Mouse (Mus musculus) neural tube, embryonic 10.5 days (tissue): ENCODE results near the gene Ppp1r15a.
"Not testable (repeated sequence)": the region's sequence is repeated elsewhere in the genome, so short reads cannot be mapped to it uniquely, and the experiment has no call there.

Experiments used
- DNase-seq: peaks from one replicate; pipeline ENCODE4 v3.0.0-alpha.2; 2017; ENCODE audit warnings: low spot score; ENCODE audit errors: extremely low spot score

Gene Ppp1r15a

DNA sequence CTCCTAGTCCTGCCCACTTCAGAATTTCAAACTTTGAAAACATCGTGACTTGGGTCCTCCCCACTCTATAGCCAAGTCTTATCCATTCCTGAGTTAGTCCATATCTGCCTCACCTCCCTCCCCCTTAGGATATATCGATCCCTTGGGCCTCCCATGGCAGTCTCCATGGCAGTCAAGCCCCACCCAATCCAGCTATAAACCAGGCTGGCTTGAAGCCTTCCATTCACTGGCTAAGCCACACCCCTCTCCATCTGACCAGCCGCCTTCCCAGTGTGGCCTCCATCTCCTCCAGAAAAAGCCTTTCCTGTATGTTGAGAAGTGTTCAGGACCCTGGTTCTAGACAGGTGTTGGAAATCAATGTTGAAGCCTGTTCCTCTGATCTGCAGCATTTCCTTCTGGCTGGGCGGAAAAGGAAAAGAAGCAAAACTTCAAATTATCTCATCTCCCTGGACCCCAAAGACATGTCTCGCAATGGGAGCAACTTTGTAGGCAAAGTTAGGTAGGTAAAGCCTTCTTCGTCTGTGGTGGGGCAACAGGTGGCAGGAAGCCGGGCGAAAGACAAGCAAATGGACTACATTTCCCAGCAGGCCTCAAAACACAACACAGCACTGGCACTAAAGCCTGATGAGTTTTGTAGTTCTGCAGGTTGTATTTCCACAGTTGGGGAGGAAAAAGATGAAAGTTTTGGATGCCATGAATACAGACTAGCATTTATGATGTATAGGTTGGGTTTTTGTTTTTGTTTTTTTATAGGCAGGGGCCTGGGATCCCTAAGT lies 6.5 kb downstream of the Ppp1r15a start:
- no peak for DNase-seq

DNA sequence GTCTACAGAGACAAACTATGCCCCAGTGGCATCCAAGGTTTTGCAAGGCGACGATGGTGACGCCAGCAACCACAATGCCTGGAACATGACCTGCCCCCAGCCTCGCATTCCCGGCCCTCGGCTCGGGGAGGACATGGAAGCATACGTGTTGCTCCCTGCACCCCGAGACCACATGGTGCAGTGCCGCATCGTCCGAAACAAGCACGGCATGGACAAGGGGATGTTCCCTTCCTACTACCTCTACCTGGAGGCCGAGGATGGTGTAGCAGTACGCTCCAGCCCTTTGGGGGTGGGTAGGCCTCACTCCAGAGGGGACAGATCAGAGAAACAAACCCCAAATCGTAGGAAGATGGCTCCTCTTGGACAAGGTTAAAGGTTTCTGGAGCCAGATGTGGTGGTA lies 7.5 kb downstream of the Ppp1r15a start:
- no peak for DNase-seq

DNA sequence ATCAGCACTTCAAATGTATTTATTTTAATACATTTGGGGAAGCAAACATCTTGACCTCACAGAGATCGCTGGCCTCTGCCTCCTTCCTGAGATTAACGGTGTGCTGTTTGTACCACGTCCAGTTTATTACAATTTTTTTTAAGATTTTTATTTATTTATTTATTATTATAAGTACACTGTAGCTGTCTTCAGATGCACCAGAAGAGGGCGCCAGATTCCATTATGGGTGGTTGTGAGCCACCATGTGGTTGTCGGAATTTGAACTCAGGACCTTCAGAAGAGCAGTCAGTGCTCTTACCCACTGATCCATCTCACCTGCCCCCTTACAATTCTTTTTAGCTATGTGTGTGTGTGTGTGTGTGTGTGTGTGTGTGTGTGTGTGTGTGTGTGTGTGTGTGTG lies 9.2 kb downstream of the Ppp1r15a start:
- not testable (repeated sequence) for DNase-seq

DNA sequence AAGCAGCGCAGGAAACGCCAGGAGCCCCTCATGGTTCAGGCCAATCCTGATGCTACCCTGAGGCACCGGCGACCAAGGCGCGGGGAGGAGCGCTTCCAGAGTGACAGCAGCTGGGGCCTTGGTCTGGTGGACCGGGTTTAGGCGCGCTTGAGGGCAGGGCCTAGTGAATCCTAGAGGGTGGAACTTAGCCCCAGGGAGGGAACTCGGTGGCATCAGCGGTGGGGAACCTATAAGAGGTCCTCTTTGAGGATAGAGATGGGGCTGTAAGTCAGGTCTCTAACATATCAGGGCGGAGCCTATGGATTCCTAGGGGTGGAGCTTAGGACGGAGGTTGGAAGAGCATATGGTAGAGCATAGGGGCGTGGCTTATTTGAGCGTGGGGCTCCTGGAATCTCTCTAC lies 10.6 kb downstream of the Ppp1r15a start:
- DNase-seq: peak; percentile 38

DNA sequence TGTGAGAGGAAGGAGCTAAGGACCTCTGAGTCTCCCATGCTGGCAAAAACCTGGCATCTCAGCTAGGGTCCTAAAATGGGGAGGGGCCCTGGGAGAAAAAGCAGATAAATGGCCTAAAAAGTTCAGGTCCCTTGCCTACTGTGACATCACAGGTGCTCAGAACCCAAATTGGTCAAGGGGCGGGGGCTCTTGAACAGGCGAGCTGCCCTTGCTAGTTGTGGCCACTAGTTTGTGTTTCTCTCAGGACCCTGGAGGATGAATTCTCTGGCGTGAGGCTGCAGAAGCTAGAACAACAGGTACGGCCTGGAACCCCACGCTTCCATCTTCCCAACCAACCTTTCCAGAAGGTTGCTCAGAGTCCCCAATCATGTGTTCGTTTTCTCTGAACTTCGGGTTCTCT lies 11.7 kb downstream of the Ppp1r15a start:
- no peak for DNase-seq

DNA sequence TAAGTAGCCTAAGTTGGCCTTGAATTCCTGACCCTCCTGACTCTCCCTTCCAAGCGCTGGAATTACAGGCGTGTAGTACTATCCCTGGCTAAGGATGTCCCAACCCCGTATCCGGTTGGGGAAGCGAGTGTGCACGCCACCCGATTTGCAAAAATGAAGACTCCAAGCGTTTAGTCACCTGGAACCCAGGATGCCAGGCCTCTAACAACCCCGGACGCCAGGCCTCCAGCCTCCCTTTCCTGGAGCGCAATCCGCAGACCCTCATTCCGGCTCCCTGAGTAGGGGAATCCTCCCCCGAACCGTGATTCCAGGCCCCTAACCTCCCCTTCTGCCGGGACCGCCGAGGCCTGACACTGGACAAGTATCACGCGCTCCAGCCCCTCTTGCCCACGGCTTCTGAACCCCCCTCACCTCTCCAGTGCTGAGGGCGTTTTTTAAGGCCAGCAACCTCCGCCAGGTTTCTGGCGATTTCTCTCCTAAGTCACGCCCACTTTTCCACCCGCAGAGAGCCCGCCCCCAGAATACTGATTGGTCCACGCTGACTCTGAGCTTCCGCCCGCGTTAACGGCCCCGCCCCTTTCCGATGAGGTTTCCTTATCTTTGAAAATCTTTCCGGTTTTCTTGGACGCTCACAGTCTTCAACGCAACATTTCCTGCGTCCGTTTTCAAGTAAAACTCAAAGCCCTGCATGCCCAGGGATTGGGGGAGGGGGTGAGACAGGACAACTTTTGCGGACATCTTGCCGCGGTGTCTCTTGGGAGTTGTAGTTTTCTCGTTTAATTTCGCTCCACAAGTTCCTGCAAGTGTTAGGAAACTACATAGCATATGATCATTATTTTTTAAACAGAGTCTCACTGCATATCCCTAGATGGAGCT lies 15.9 kb downstream of the Ppp1r15a start, which contains the start of gene Nucb1:
Gene Nucb1, minus strand, starts transcription at position 495 of the 876 bp plus-strand sequence.
- peak; percentile 92 for DNase-seq

DNA sequence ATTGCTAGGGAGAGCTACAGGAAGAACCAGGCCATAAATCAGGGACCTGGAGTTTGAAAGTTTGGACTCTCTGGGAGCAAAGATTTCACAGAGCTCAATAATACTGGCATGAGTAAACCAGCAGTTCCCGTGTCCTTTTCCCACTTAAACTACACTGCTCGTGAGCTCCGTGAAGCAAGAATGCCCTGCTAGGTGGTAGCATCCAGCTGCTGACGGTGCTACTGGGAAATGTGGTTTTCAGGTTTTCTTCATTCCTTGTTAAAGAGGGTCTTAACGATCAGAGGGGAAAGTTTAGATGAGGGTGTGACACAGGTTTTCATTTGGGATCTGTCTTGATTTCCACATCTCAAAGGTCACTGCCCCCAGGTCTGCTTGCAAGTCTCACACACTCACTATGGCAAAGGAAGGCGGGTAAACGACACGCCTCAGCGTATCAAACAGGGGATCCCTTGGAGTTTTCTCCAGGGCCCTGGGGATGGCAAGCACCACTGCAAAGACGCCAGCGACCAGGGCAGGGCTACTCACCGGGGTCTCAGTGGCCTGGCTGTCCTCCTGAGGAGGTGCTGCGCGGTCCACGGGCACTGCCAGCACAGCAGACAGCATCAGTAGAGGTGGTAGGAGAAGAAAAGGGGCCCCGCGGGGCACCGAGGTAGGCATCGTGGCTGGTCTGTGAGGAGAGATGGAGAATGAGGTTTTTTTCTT lies 16.7 kb downstream of the Ppp1r15a start:
- DNase-seq: no peak

DNA sequence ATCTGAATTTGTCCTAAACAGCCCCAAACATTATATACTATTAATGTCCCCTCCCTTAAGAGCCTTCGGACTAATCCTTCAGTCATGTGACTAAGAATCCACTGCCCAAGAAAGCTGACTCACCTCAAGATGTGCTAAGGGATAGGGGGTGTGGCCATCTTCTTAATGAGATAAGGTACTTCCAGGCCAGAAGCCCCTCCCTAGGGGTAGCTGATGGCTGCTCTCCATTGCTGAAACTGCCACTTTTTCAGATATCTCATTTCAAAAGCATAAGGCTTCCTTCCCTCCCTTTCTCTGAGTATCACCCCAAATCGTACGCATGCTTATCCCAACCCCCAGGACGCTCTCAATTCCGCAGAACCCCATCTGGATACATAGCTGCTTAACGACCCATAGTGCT lies 17.5 kb downstream of the Ppp1r15a start:
- DNase-seq: no peak

DNA sequence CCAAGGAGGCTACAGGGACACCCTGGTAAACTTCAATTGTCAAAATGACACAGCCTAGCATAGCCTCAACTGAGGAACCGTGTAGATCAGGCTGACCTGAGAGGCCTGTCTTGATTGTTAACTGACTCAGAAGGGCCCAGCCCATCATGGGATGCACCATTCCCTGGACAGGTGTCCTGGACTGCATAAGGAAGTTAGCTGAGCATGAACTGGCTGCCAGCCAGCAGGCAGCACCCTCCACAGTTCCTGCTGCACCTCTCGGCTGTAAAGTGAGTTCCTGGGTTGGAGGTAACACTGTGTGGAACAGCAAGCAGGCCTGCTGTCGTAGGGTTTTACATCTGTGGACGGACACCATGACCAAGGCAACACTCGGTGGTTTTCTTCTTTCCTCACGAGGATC lies 18.5 kb downstream of the Ppp1r15a start:
- DNase-seq: no peak

DNA sequence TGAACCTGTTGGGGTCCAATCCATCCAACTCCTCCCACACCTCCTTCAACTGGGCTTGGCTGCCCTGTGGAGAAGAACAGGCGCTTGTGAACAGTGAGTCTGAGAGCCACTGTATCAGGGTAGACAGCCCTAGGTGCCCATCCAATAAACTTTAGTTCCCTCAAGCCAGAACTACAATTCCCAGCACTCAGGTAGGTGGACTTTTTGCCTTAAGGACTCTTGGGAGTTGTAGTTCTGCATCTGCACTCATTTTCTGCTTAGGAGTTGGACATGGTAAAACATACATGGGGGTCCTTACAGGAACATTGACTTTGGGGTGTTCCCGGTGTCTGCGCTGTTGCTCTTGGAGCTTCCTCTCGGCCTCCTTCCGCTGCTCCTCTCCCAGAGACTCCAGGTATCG lies 27.6 kb downstream of the Ppp1r15a start:
- DNase-seq: no peak

DNA sequence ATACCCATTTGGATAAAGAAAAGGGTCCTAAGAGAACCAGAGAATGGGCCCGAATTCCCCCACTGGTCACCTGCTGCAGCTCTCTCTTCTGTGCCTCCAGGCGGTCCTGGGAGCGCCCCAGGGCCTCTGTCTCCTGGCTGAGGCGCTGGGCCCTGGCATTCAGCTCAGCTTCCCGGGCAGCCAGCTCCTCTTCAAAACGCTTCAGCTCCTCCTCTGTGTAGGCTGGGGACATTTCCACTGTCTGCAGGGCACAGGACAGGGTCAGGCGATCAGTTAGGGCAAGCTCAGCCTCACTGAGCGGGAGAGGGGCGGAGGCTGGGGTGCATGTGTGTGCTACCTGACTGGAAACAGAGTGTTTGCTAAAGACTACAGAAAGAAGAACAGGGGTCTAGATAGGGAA lies 31.5 kb downstream of the Ppp1r15a start:
- DNase-seq: no peak

DNA sequence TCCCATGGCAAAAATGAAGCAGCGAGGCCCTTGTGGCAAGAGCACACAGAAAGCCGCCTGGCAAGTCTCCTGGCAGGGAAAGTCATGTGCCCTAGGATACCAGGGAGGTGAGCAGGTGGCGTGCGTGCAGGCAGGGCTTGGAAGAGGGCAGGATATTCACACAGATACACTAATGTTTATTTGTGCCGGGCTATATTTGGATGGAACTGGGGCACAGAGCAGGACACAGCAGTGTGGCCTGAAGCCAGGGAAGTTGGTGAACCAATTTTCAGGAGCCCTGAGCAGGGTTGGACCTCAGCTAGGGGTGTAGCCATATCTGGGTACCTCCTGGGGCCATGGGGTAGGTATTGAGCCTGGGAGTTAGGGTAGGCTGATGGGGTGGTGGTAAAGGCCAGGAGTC lies 33.1 kb downstream of the Ppp1r15a start:
- DNase-seq: no peak

DNA sequence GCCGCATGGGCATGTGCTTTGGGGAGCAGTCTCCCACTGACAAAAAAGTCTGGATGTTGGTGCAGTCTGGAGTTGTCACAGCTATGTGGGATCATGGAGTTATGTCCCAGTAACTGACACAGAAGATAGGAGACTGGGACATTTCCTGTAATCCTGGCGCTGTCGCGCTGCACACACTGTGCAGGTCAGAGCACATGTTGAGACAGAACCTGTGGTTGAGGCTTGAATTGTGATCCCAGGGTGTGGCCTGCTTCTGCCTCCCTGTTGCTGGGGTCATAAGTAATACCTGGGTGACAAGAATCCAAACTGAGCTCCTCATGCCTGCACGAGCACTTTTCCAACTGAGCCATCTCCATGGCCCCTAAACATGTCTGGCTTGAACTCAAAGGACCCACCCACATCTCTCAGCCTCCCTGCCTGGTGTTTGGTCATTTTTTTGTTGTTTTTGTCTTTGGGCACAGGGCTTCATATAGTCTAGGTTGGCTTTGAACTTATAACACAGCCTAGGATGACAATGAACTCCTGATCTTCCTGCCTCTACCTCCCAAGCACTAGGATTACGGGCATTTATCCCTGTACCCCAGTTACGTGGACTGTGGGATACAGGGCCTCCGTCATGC lies 33.7 kb downstream of the Ppp1r15a start:
- no peak for DNase-seq

DNA sequence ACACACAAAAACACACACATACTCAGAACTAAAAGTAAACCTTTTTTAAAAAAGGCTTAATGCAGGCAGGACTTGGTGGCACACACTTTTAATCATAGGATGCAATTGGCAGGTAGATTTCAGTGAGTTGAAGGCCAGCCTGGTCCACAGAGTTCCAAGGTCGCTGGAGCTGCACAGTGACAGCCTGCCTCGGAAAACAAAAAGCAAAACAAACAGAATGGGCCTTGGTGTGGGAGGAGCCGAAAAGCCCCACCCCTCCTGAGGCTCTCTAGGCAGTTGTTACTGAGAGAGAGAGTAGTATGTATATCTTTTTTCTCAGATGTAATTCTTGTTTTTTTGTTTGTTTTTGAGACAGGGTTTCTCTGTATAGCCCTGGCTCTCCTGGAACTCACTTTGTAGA lies 34.8 kb downstream of the Ppp1r15a start:
- DNase-seq: no peak

DNA sequence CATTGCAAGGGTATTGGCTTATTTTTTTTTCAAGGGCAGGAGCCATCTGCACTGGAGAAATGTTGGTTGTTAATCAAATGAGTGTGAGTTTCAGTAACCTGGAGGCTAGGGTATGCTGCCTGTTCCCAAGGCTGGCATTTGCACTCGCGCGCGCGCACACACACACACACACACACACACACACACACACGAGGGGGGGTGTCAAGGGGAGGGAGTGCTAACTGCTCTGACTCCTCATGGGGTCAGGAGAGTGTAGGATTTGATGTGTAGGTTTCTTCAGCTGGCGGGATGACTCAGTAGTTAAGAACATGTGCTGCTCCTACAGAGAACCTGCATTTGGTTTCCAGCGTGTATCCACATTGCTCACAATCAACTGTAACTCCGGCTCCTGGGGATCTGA lies 35.2 kb downstream of the Ppp1r15a start:
- DNase-seq: peak; percentile 51

DNA sequence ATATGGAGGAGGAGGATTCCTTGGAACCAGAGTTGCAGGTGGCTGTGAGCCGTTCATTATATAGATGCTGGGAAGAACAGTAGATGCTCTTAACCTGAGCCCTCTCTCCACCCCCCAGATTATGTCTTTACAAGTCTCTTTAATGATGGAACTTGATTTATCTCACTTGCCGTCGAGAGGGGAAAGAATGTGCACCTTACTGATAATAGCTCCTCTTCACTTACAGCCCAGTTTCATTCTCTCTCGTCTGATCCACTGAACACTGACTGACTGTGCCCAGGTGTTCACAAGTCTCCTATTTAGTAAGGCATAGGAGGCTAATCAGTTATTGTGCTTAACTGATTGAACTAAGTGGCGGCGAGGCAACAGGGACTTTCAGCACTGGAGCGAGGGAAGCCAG lies 36.5 kb downstream of the Ppp1r15a start:
- DNase-seq: no peak

DNA sequence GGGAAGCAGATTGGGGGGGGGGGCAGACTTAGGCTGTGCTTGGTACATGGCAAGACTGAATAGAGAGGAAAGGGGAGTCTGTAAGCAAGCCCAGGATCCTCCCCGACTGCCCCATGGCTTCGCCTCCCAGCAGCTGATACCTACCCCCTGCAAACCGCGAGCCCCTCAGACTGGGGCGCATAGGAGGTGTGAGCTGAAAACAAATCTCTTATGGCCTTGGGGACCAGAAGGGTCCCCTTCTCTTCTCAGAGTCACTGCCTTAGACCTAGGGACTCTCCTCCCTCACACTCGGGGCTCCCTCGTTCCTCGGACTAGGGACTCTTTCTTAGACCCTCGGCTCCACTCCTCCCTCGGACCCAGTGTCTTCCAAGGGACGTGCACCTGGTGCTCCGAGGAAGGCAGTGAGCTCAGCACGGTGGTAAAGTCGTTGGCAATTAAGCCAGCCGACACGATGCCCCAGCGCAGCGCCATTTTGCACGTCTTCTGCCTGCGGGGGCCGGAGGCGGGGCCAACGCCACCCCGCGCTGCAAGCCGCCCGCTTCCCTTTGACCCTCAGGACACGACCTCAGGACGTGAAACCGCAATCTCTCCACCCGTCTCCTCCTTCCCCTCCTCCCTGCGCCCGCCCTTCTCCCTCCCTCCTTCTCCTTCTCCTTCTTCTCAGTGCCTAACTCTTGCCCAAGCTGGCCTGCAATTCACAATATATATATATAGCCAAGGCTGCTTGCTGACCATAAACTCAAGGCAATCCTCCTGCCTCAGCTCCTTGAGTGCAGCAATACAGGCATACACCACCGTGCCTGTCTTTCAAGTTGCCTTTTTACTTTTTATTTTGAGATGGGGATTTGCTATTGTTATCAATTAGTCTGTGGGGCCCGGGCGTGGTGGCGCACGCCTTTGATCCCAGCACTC lies 37.5 kb downstream of the Ppp1r15a start, which contains the start of gene Dhdh:
Gene Dhdh, minus strand, starts transcription at position 513 of the 912 bp plus-strand sequence.
- DNase-seq: peak; percentile 71

DNA sequence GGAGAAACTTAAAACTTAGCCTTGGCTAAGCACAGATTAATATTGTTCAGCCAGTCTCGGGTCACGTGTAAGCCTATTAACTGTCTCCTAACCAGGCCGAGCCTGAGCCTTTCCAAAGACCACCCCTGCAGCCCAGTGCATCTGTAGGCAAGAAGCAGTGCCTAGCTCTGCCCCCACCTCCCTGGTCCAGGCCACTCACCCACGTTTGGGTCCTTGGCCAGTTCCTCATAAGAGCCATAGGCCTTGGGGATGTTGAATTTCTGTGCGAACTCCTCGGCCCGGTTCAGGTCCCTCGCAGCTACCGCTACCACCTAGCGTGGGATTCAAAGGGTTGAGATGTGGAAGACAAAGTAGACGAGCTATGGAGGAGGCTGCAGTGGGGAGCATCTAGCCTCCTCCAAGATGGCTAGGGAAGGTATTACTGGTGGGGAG lies 38.2 kb downstream of the Ppp1r15a start:
- DNase-seq: peak; percentile 50

DNA sequence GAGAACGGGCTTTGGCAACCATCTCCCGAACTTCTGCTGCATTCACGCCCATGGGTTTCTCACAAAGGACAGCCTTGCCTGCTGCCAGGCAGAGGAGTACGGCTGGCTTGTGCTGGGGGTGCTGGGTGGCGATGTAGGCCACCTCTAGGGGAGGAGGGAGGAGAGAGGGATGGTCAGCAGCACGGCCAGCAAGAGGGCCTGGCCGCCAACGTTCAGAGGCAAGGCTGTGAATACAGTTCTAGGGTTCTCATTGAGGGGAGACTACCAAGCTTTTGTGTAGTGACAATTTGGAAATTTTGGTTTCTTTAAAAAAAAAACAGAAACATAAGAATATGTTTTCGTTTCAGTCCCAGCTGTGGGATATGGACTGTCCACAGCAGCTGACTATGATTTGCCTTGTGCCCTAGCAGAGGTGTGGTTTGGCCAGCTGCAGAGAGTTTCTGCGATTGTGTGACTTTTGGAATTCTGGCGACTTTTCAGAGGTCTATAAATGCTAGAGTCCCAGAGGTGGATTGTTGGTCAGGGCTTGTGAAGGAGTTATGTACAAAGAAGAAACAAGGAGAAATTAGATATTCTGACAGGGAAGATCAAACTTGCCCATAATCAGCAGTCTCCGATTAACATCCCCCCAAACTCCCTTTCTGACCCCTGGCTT lies 39.2 kb downstream of the Ppp1r15a start, which contains the start of gene Gm45808:
Gene Gm45808, minus strand, starts transcription at position 51 of the 655 bp plus-strand sequence.
- DNase-seq: no peak

DNA sequence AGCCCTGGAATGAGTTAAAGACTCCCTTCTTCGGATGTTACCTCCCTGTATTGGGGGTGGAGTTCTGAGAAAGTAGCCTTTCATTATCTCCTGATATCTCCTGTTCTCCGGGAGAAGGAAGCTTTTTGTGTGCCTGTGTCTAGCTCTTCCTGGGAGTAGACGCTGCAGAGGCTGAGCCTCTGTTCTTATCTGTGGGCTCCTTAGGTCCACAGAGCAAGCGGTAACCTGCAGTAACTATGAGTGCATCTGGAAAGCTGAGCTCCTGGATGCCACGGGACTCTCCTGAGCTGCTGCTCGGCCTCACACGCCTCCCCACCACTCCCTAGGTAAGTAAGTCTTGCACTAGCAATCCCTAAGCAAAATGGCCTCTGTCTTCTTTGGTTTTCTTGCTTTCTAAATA lies 39.9 kb downstream of the Ppp1r15a start:
- no peak for DNase-seq
